Mouse (Mus musculus) adrenal gland, adult (tissue): Measurements from ENCODE around the gene Rgs7.
A peak's percentile ranks its signal among the peaks of the same experiment; 100 is the strongest.

Experiments
- DNase-seq, 2 experiments: peaks; one replicate each; pipeline ENCODE4 v3.0.0; 2022 to 2023; ENCODE audit warnings: low spot score in 1 of 2; ENCODE audit not compliant: inconsistent age in 2 of 2

Rgs7 gene

GRCm38 (mm10) chr1:175491861-175492682 lies at the start of gene Rgs7:
Rgs7 (minus strand) TSS chr1:175492500.
- DNase-seq: peak; percentile 43 to 83

- no peak for DNase-seq
These were observed 48.4 kb upstream of the Rgs7 start for GRCm38 (mm10) chr1:175540700-175541099.

GRCm38 (mm10) chr1:175537321-175537720 lies 45.0 kb upstream of the Rgs7 start:
- no peak for DNase-seq

GRCm38 (mm10) chr1:175529858-175530257 lies 37.6 kb upstream of the Rgs7 start:
- peak; percentile 36 to 73 for DNase-seq

- no peak for DNase-seq
These were observed 32.5 kb upstream of the Rgs7 start for GRCm38 (mm10) chr1:175524626-175525294.

- DNase-seq: no peak
These were observed 31.3 kb upstream of the Rgs7 start for GRCm38 (mm10) chr1:175523572-175523971.

- DNase-seq: no peak
These were observed 22.2 kb upstream of the Rgs7 start for GRCm38 (mm10) chr1:175514543-175514942.

- no peak for DNase-seq
These were observed 19.9 kb upstream of the Rgs7 start for GRCm38 (mm10) chr1:175512173-175512572.

- no peak for DNase-seq
These were observed 17.7 kb upstream of the Rgs7 start for GRCm38 (mm10) chr1:175509989-175510388.

- DNase-seq: no peak
These were observed 363 bp upstream of the Rgs7 start for GRCm38 (mm10) chr1:175492683-175493043.

GRCm38 (mm10) chr1:175491511-175491860 lies 814 bp downstream of the Rgs7 start:
- no peak for DNase-seq

GRCm38 (mm10) chr1:175485109-175485508 lies 7.2 kb downstream of the Rgs7 start:
- no peak for DNase-seq

- DNase-seq: no peak
These were observed 19.2 kb downstream of the Rgs7 start for GRCm38 (mm10) chr1:175473060-175473459.

- no peak for DNase-seq
These were observed 23.1 kb downstream of the Rgs7 start for GRCm38 (mm10) chr1:175469087-175469788.

GRCm38 (mm10) chr1:175464566-175464965 lies 27.7 kb downstream of the Rgs7 start:
- no peak for DNase-seq

- no peak for DNase-seq
These were observed 29.9 kb downstream of the Rgs7 start for GRCm38 (mm10) chr1:175462351-175462750.

GRCm38 (mm10) chr1:175454041-175454636 lies 38.2 kb downstream of the Rgs7 start:
- no peak for DNase-seq

- DNase-seq: no peak
These were observed 44.3 kb downstream of the Rgs7 start for GRCm38 (mm10) chr1:175448017-175448416.

- DNase-seq: no peak
These were observed 49.4 kb downstream of the Rgs7 start for GRCm38 (mm10) chr1:175442939-175443338.

- peak in 1 of 2 experiments; percentile 67 for DNase-seq
These were observed 50.3 kb downstream of the Rgs7 start for GRCm38 (mm10) chr1:175442025-175442424.

GRCm38 (mm10) chr1:175433622-175434204 lies 58.6 kb downstream of the Rgs7 start:
- no peak for DNase-seq
